Mouse (Mus musculus) lung, adult 2 months (tissue): Measurements from ENCODE around the gene Sugp2.

Experiments
- CTCF ChIP-seq: fragments of 200-500 bp; IDR thresholded peaks from 2 replicates; pipeline ENCODE4 v1.5.1; 2011; ENCODE audit warnings: mild to moderate bottlenecking, low read length, control low read depth; ENCODE audit not compliant: insufficient read depth
- POLR2A ChIP-seq: fragments of 200-500 bp; IDR thresholded peaks from 2 replicates; pipeline ENCODE4 v1.6.1; 2011; ENCODE audit warnings: low read depth, mild to moderate bottlenecking, control low read depth, low read length, borderline replicate concordance; ENCODE audit errors: extremely low read depth

GRCm38 (mm10) chr8:70220911-70221310, 13.1 kb upstream of the Sugp2 start:
- TF ChIP-seq CTCF (no peak), POLR2A (no peak)
